ENCODE assay signal across 34 mouse cellular contexts in the genomic region with DNA sequence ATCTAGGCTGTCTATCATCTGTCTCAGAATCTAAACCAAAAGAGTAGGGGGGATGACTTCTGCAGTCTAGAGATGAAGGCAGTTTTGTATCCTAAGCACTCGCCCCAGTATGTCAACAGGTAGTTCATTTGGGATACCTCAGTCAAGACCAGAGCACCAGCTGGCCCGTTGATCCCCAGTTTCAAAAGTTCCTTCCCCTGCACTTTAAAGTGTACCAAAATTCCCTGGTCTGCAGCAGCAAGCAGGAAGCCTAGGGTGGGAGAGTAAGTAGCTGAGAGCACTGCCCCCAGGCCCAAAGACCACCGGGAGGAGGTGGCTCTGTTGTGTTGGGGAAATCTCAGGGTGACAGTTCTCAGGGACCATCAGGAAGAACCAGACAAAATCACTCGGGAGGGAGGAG. TPM values are rescaled to one million over a fixed set of nuclear protein-coding genes. Genes with fewer than 3 reads are reported as not detected.
A peak's percentile ranks its signal among the peaks of the same experiment; 100 is the strongest.
DNase-seq lines count a peak whose midpoint lies in the region; ATAC-seq and TF ChIP-seq lines count a peak whose summit lies in the region.
"Had no signal": no experiment of that assay in that cellular context is flagged by ENCODE, and none has a peak within 500 bp of the region (broad histone marks: within the 10 kb centered on the region; RNA-seq: fewer than 3 reads in every experiment).

No protein-coding gene starts in this region.

- peaks cover 12% of the 10 kb centered on the region for H3K4me1 ChIP-seq in forebrain, embryonic 11.5 days (replicated peaks; ENCODE audit: control insufficient read depth, insufficient read depth, low read length)
- H3K4me1 ChIP-seq in forebrain, embryonic 13.5 days = peaks cover 23% of the 10 kb centered on the region
- H3K4me1 ChIP-seq in hindbrain, embryonic 10.5 days (replicated peaks) = peaks cover 29% of the 10 kb centered on the region
- H3K4me1 ChIP-seq in hindbrain, embryonic 13.5 days (replicated peaks) = peaks cover 23% of the 10 kb centered on the region
- peaks cover 13% of the 10 kb centered on the region for H3K4me1 ChIP-seq in midbrain, embryonic 11.5 days (ENCODE audit: control insufficient read depth, insufficient read depth, low read length)
- H3K4me1 ChIP-seq in midbrain, postnatal 0 days (ENCODE audit: insufficient read depth, low read length) = peaks cover 10% of the 10 kb centered on the region; the same call in 1 of the 2 replicates

- H3K36me3 ChIP-seq in forebrain, embryonic 11.5 days (ENCODE audit: control insufficient read depth, insufficient read depth, low read length) = no peaks in the 10 kb centered on the region
- no peaks in the 10 kb centered on the region for H3K36me3 ChIP-seq in forebrain, embryonic 13.5 days (ENCODE audit: poor library complexity, severe bottlenecking)
- no peaks in the 10 kb centered on the region for H3K36me3 ChIP-seq in hindbrain, embryonic 10.5 days
- no peaks in the 10 kb centered on the region for H3K36me3 ChIP-seq in hindbrain, embryonic 13.5 days
- H3K36me3 ChIP-seq in midbrain, embryonic 11.5 days (ENCODE audit: control insufficient read depth, insufficient read depth, low read length) = no peaks in the 10 kb centered on the region
- H3K36me3 ChIP-seq in midbrain, postnatal 0 days (ENCODE audit: insufficient read depth, low read length) = no peaks in the 10 kb centered on the region
- H3K36me3 ChIP-seq: embryonic facial prominence, embryonic 12.5 days; embryonic facial prominence, embryonic 15.5 days; heart, embryonic 12.5 days; heart, embryonic 15.5 days; intestine, embryonic 15.5 days had no signal

- ATAC-seq in forebrain, embryonic 11.5 days (replicated peaks; ENCODE audit: low FRiP score) = no peak
- no peak for ATAC-seq in forebrain, embryonic 13.5 days
- no peak for ATAC-seq in hindbrain, embryonic 13.5 days (ENCODE audit: low FRiP score)
- ATAC-seq in midbrain, embryonic 11.5 days (ENCODE audit: low FRiP score) = no peak
- no peak for ATAC-seq in midbrain, postnatal 0 days (ENCODE audit: low FRiP score)
- no peak for ATAC-seq in erythroid progenitor cell, adult 5-6 weeks (replicated peaks; ENCODE audit: low FRiP score, poor library complexity, severe bottlenecking)
- ATAC-seq: CD4-positive, CD25-positive, alpha-beta regulatory T cell, adult 4 months; forebrain, embryonic 16.5 days; hindbrain, embryonic 16.5 days; intestine, embryonic 15.5 days had no signal

- H3K4me3 ChIP-seq in forebrain, embryonic 11.5 days (ENCODE audit: low read depth, low read length) = no peak overlapping the region
- no peak overlapping the region for H3K4me3 ChIP-seq in forebrain, embryonic 13.5 days
- no peak overlapping the region for H3K4me3 ChIP-seq in hindbrain, embryonic 10.5 days
- no peak overlapping the region for H3K4me3 ChIP-seq in hindbrain, embryonic 13.5 days
- H3K4me3 ChIP-seq in midbrain, embryonic 11.5 days (ENCODE audit: low read depth, low read length) = no peak overlapping the region
- H3K4me3 ChIP-seq in midbrain, postnatal 0 days (ENCODE audit: low read depth, low read length) = no peak overlapping the region

- DNase-seq in forebrain, embryonic 11.5 days (ENCODE audit: low spot score) = peak; percentile 43
- DNase-seq in hindbrain, embryonic 10.5 days (ENCODE audit: low spot score) = peak; percentile 15
- DNase-seq in midbrain, embryonic 11.5 days (ENCODE audit: low spot score, missing footprints) = peak; percentile 88
- no peak for DNase-seq in midbrain, postnatal 0 days (ENCODE audit: low spot score)
- DNase-seq: cerebellum, adult 11 months; cerebellum, adult 2 months; cerebellum, adult 9-11 months; cerebellum, postnatal 25 days; gastrocnemius, postnatal 10 days; gastrocnemius, postnatal 36 days; kidney, adult 11 months; kidney, adult 8-10 months had no signal

- no peak overlapping the region for H3K27ac ChIP-seq in forebrain, embryonic 11.5 days (ENCODE audit: low read depth, low read length)
- H3K27ac ChIP-seq in forebrain, embryonic 13.5 days = no peak overlapping the region
- no peak overlapping the region for H3K27ac ChIP-seq in hindbrain, embryonic 10.5 days
- H3K27ac ChIP-seq in hindbrain, embryonic 13.5 days = no peak overlapping the region
- no peak overlapping the region for H3K27ac ChIP-seq in midbrain, embryonic 11.5 days (ENCODE audit: low read depth, low read length)
- H3K27ac ChIP-seq in midbrain, postnatal 0 days (ENCODE audit: low read depth, low read length) = no peak overlapping the region
- H3K27ac ChIP-seq: embryonic facial prominence, embryonic 12.5 days; embryonic facial prominence, embryonic 15.5 days; heart, embryonic 15.5 days; intestine, embryonic 15.5 days had no signal

- no peak overlapping the region for H3K4me2 ChIP-seq in forebrain, embryonic 11.5 days (ENCODE audit: low read depth, low read length, severe bottlenecking)
- H3K4me2 ChIP-seq in forebrain, embryonic 13.5 days = no peak overlapping the region
- no peak overlapping the region for H3K4me2 ChIP-seq in hindbrain, embryonic 13.5 days
- no peak overlapping the region for H3K4me2 ChIP-seq in midbrain, embryonic 11.5 days
- H3K4me2 ChIP-seq in midbrain, postnatal 0 days (ENCODE audit: low read depth, low read length, poor library complexity, severe bottlenecking) = no peak overlapping the region

- 34% methylated on average over 4 of the region's 4 CpGs for WGBS in forebrain, embryonic 11.5 days
- WGBS in forebrain, embryonic 13.5 days = 33% methylated on average over 4 of the region's 4 CpGs
- 8% methylated on average over 4 of the region's 4 CpGs for WGBS in hindbrain, embryonic 10.5 days
- 16% methylated on average over 4 of the region's 4 CpGs for WGBS in hindbrain, embryonic 13.5 days
- WGBS in midbrain, embryonic 11.5 days = 29% methylated on average over 4 of the region's 4 CpGs
- 30% methylated on average over 4 of the region's 4 CpGs for WGBS in midbrain, postnatal 0 days

- H3K27me3 ChIP-seq in forebrain, embryonic 11.5 days (ENCODE audit: control insufficient read depth, insufficient read depth, low read length) = peaks cover 54% of the 10 kb centered on the region
- peaks cover 63% of the 10 kb centered on the region for H3K27me3 ChIP-seq in forebrain, embryonic 13.5 days
- H3K27me3 ChIP-seq in hindbrain, embryonic 10.5 days (ENCODE audit: insufficient read depth, poor library complexity, severe bottlenecking) = peaks cover 72% of the 10 kb centered on the region
- H3K27me3 ChIP-seq in hindbrain, embryonic 13.5 days = peaks cover 70% of the 10 kb centered on the region
- H3K27me3 ChIP-seq in midbrain, embryonic 11.5 days (ENCODE audit: control insufficient read depth, insufficient read depth, low read length) = peaks cover 48% of the 10 kb centered on the region
- H3K27me3 ChIP-seq in midbrain, postnatal 0 days (ENCODE audit: insufficient read depth, low read length) = peaks cover 48% of the 10 kb centered on the region

- H3K9ac ChIP-seq in forebrain, embryonic 11.5 days (ENCODE audit: low read length) = no peak overlapping the region
- H3K9ac ChIP-seq in forebrain, embryonic 13.5 days = no peak overlapping the region
- no peak overlapping the region for H3K9ac ChIP-seq in hindbrain, embryonic 13.5 days
- no peak overlapping the region for H3K9ac ChIP-seq in midbrain, embryonic 11.5 days (ENCODE audit: low read length)
- H3K9ac ChIP-seq in midbrain, postnatal 0 days (replicated peaks; ENCODE audit: low read length, poor library complexity, severe bottlenecking) = no peak overlapping the region
- H3K9ac ChIP-seq: embryonic facial prominence, embryonic 12.5 days; embryonic facial prominence, embryonic 15.5 days; heart, embryonic 15.5 days; intestine, embryonic 15.5 days had no signal

- H3K9me3 ChIP-seq in forebrain, embryonic 11.5 days (ENCODE audit: control insufficient read depth, low read length) = no peaks in the 10 kb centered on the region
- H3K9me3 ChIP-seq in forebrain, embryonic 13.5 days (replicated peaks) = no peaks in the 10 kb centered on the region
- H3K9me3 ChIP-seq in hindbrain, embryonic 10.5 days = no peaks in the 10 kb centered on the region
- H3K9me3 ChIP-seq in hindbrain, embryonic 13.5 days = no peaks in the 10 kb centered on the region
- no peaks in the 10 kb centered on the region for H3K9me3 ChIP-seq in midbrain, embryonic 11.5 days (ENCODE audit: control insufficient read depth, low read length)
- H3K9me3 ChIP-seq in midbrain, postnatal 0 days (ENCODE audit: low read length) = no peaks in the 10 kb centered on the region
- H3K9me3 ChIP-seq: embryonic facial prominence, embryonic 12.5 days; embryonic facial prominence, embryonic 15.5 days; heart, embryonic 12.5 days; heart, embryonic 15.5 days; intestine, embryonic 15.5 days had no signal

- no peak for TF ChIP-seq CTCF in midbrain, postnatal 0 days (IDR thresholded peaks at IDR 0.05)

RNA-seq across cellular contexts. Expression of a gene that starts 4.5 kb away (rescaled TPM):
- polyA plus RNA-seq in forebrain, embryonic 11.5 days (2014; fragmentation: Nextera tagmentation; extraction: Ambion mirVana) = not detected in 2 replicates
- polyA plus RNA-seq in forebrain, embryonic 13.5 days (2015; fragmentation: Nextera tagmentation; extraction: Ambion mirVana) = not detected in 2 replicates
- 0.24 and 0.42 TPM in 2 replicates for polyA plus RNA-seq in hindbrain, embryonic 10.5 days (2016; fragmentation: Nextera tagmentation; extraction: Ambion mirVana)
- polyA plus RNA-seq in hindbrain, embryonic 13.5 days (2015; fragmentation: Nextera tagmentation; extraction: Ambion mirVana) = 0.19 TPM in 1 of 2 replicates, not detected in the other
- 0.47 and 0.87 TPM in 2 replicates for polyA plus RNA-seq in midbrain, embryonic 11.5 days (2014; fragmentation: Nextera tagmentation; extraction: Ambion mirVana)
- not detected in 2 replicates for total RNA-seq in midbrain, postnatal 0 days (2014; rRNA removed)
- polyA plus RNA-seq in midbrain, postnatal 0 days (2015; fragmentation: Nextera tagmentation; extraction: Ambion mirVana) = not detected in 2 replicates
- 1.1 TPM in 1 of 2 replicates, not detected in the other for total RNA-seq in erythroid progenitor cell, adult 5-6 weeks (2015; ENCODE audit: low replicate concordance)
- not detected in 2 replicates for total RNA-seq in erythroid progenitor cell, adult 5-6 weeks (2017; ENCODE audit: low replicate concordance)
- total RNA-seq: adrenal gland, adult 2 months; adrenal gland, postnatal 14 days; adrenal gland, postnatal 4 days; gastrocnemius, adult 18-20 months; gastrocnemius, postnatal 10 days; gastrocnemius, postnatal 36 days; granulocyte monocyte progenitor cell, adult 5-6 weeks; heart, adult 8-10 months; heart, postnatal 10 days; hematopoietic stem cell, adult 5-6 weeks; MEL had no signal
- polyA plus RNA-seq: adrenal gland, adult 2 months; C2C12; CD4-positive, CD25-positive, alpha-beta regulatory T cell, adult 4 months; embryonic facial prominence, embryonic 12.5 days; embryonic facial prominence, embryonic 15.5 days; forebrain, embryonic 16.5 days; heart, embryonic 12.5 days; heart, embryonic 15.5 days; hindbrain, embryonic 16.5 days; intestine, embryonic 15.5 days had no signal

RNA-seq across cellular contexts. Expression of a gene that starts 21.1 kb away (rescaled TPM):
- 243 and 249 TPM in 2 replicates for polyA plus RNA-seq in forebrain, embryonic 11.5 days (2014; fragmentation: Nextera tagmentation; extraction: Ambion mirVana)
- 222 and 238 TPM in 2 replicates for polyA plus RNA-seq in forebrain, embryonic 13.5 days (2015; fragmentation: Nextera tagmentation; extraction: Ambion mirVana)
- polyA plus RNA-seq in hindbrain, embryonic 10.5 days (2016; fragmentation: Nextera tagmentation; extraction: Ambion mirVana) = 280 and 317 TPM in 2 replicates
- polyA plus RNA-seq in hindbrain, embryonic 13.5 days (2015; fragmentation: Nextera tagmentation; extraction: Ambion mirVana) = 246 and 248 TPM in 2 replicates
- polyA plus RNA-seq in midbrain, embryonic 11.5 days (2014; fragmentation: Nextera tagmentation; extraction: Ambion mirVana) = 270 and 273 TPM in 2 replicates
- total RNA-seq in midbrain, postnatal 0 days (2014; rRNA removed) = 35.6 and 54.8 TPM in 2 replicates
- polyA plus RNA-seq in midbrain, postnatal 0 days (2015; fragmentation: Nextera tagmentation; extraction: Ambion mirVana) = 302 and 326 TPM in 2 replicates
- 38.9 and 65.8 TPM in 2 replicates for total RNA-seq in erythroid progenitor cell, adult 5-6 weeks (2015; ENCODE audit: low replicate concordance)
- 9.8 and 16.0 TPM in 2 replicates for total RNA-seq in erythroid progenitor cell, adult 5-6 weeks (2017; ENCODE audit: low replicate concordance)

RNA-seq across cellular contexts. Expression of a gene that starts 34.9 kb away (rescaled TPM):
- polyA plus RNA-seq in forebrain, embryonic 11.5 days (2014; fragmentation: Nextera tagmentation; extraction: Ambion mirVana) = 0.11 and 0.35 TPM in 2 replicates
- 0.19 and 0.35 TPM in 2 replicates for polyA plus RNA-seq in forebrain, embryonic 13.5 days (2015; fragmentation: Nextera tagmentation; extraction: Ambion mirVana)
- 0.13 and 0.17 TPM in 2 replicates for polyA plus RNA-seq in hindbrain, embryonic 10.5 days (2016; fragmentation: Nextera tagmentation; extraction: Ambion mirVana)
- polyA plus RNA-seq in hindbrain, embryonic 13.5 days (2015; fragmentation: Nextera tagmentation; extraction: Ambion mirVana) = 0.65 and 1.4 TPM in 2 replicates
- 0.19 and 0.46 TPM in 2 replicates for polyA plus RNA-seq in midbrain, embryonic 11.5 days (2014; fragmentation: Nextera tagmentation; extraction: Ambion mirVana)
- 11.7 TPM in 2 replicates for total RNA-seq in midbrain, postnatal 0 days (2014; rRNA removed)
- 0.53 and 0.57 TPM in 2 replicates for polyA plus RNA-seq in midbrain, postnatal 0 days (2015; fragmentation: Nextera tagmentation; extraction: Ambion mirVana)
- total RNA-seq in erythroid progenitor cell, adult 5-6 weeks (2015; ENCODE audit: low replicate concordance) = not detected in 2 replicates
- total RNA-seq in erythroid progenitor cell, adult 5-6 weeks (2017; ENCODE audit: low replicate concordance) = not detected in 2 replicates
- total RNA-seq: common myeloid progenitor, adult 5-6 weeks; granulocyte monocyte progenitor cell, adult 5-6 weeks; hematopoietic stem cell, adult 5-6 weeks; MEL had no signal
- polyA plus RNA-seq: CD4-positive, CD25-positive, alpha-beta regulatory T cell, adult 4 months had no signal
